Mouse (Mus musculus) heart, embryonic 11.5 days (tissue): ENCODE data around the gene Emc9. TPM values are rescaled to one million over a fixed set of nuclear protein-coding genes. Genes with fewer than 3 reads are reported as not detected.
A peak's percentile ranks its signal among the peaks of the same experiment; 100 is the strongest.

ENCODE experiments used
- ATAC-seq: fragments of 200-750 bp; cut with Nextera tagmentation; replicated peaks from 2 replicates; pipeline ENCODE4 v1.8.0; 2017; ENCODE audit warnings: moderate library complexity; ENCODE audit not compliant: insufficient number of reproducible peaks, low FRiP score, low TSS enrichment
- H3K27ac ChIP-seq: fragments of 300-500 bp; sonication (generic); 2 replicates; pipeline ENCODE4 v1.5.1; 2014; ENCODE audit warnings: mild to moderate bottlenecking, low read depth, low read length
- H3K27me3 ChIP-seq: fragments of 300-500 bp; sonication (generic); 2 replicates; pipeline ENCODE4 v1.6.1; 2014; ENCODE audit warnings: mild to moderate bottlenecking, low read length, mixed read lengths; ENCODE audit not compliant: control insufficient read depth, insufficient read depth
- H3K36me3 ChIP-seq: fragments of 300-500 bp; sonication (generic); 2 replicates; pipeline ENCODE4 v1.6.1; 2014; ENCODE audit warnings: mild to moderate bottlenecking, low read length, moderate library complexity, mixed read lengths; ENCODE audit not compliant: control insufficient read depth, insufficient read depth
- H3K4me1 ChIP-seq: fragments of 300-500 bp; sonication (generic); 2 replicates; pipeline ENCODE4 v1.6.1; 2014; ENCODE audit warnings: low read length; ENCODE audit not compliant: control insufficient read depth, insufficient read depth
- H3K4me2 ChIP-seq: fragments of 300-500 bp; sonication (generic); 2 replicates; pipeline ENCODE4 v1.6.1; 2014; ENCODE audit warnings: mild to moderate bottlenecking, moderate library complexity
- H3K4me3 ChIP-seq: fragments of 300-500 bp; sonication (generic); 2 replicates; pipeline ENCODE4 v1.5.1; 2014; ENCODE audit warnings: low read depth, low read length
- H3K9ac ChIP-seq: fragments of 300-500 bp; sonication (generic); 2 replicates; pipeline ENCODE4 v1.6.1; 2014; ENCODE audit warnings: mild to moderate bottlenecking, low read depth, low read length, moderate library complexity
- H3K9me3 ChIP-seq: fragments of 300-500 bp; sonication (generic); replicated peaks from 2 replicates; pipeline ENCODE4 v1.6.1; 2016; ENCODE audit warnings: low read length; ENCODE audit not compliant: control insufficient read depth
- WGBS: fragments of 180-500 bp; shearing (Covaris S2); extraction: QIAGEN DNeasy Blood & Tissue Kit; methylation state at CpG from one replicate; pipeline ENCODE4 v1.1.7; 2014; ENCODE audit not compliant: insufficient replicate concordance; 5-methylcytosine and 5-hydroxymethylcytosine counted together
- polyA plus RNA-seq: library from polyadenylated mRNA; unstranded; fragments of >200 nt; fragmentation: Nextera tagmentation; extraction: Ambion mirVana; gene quantifications from 2 replicates; pipeline ENCODE4 v1.2.1, GENCODE M21; 2014

Emc9 gene
- polyA plus RNA-seq, 1 experiment from 2014 or later: 20.0 TPM

GRCm38 (mm10) chr14:55560202-55561073 lies 24.7 kb downstream of the Emc9 start, which contains the start of gene A730061H03Rik:
A730061H03Rik (minus strand) TSS chr14:55560406.
- peak within 1 kb of the TSS; percentile 65 for H3K4me3 ChIP-seq
- H3K27me3 ChIP-seq: no peaks in the 10 kb centered on the region
- H3K4me2 ChIP-seq: peak within 1 kb of the TSS; percentile 70
- peaks cover 9% of the 10 kb centered on the region for H3K36me3 ChIP-seq
- H3K9me3 ChIP-seq: no peaks in the 10 kb centered on the region
- peak within 1 kb of the TSS; percentile 98 for H3K27ac ChIP-seq
- peak within 1 kb of the TSS; percentile 84 for H3K9ac ChIP-seq
- peaks cover 13% of the 10 kb centered on the region for H3K4me1 ChIP-seq
- ATAC-seq: peak; percentile 93
- under 1% methylated on average over 51 of the region's 51 CpGs for WGBS

GRCm38 (mm10) chr14:55559799-55560201 lies 25.3 kb downstream of the Emc9 start, which contains the start of gene Dcaf11:
Dcaf11 (plus strand) TSS chr14:55560006.
- 0% methylated on average over 27 of the region's 27 CpGs for WGBS
- peak within 1 kb of the TSS; percentile 65 for H3K4me3 ChIP-seq
- peak within 1 kb of the TSS; percentile 70 for H3K4me2 ChIP-seq
- no peaks in the 10 kb centered on the region for H3K27me3 ChIP-seq
- no peaks in the 10 kb centered on the region for H3K9me3 ChIP-seq
- ATAC-seq: peak; percentile 85
- H3K4me1 ChIP-seq: peaks cover 13% of the 10 kb centered on the region
- peak within 1 kb of the TSS; percentile 98 for H3K27ac ChIP-seq
- peaks cover 4% of the 10 kb centered on the region; the same call in 1 of the 2 replicates for H3K36me3 ChIP-seq
- H3K9ac ChIP-seq: peak within 1 kb of the TSS; percentile 84

- Histone ChIP-seq H3K4me1 (peaks cover 13% of the 10 kb centered on the region), H3K27me3 (no peaks in the 10 kb centered on the region), H3K9ac (no peak overlapping the region), H3K36me3 (no peaks in the 10 kb centered on the region), H3K9me3 (no peaks in the 10 kb centered on the region), H3K27ac (peak overlapping the region; percentile 98; the same call in 1 of the 2 replicates), H3K4me3 (peak overlapping the region; percentile 65), H3K4me2 (peak overlapping the region; percentile 70)
- ATAC-seq: no peak
- WGBS: 56% methylated on average over 6 of the region's 6 CpGs
Observed at GRCm38 (mm10) chr14:55558740-55559448, 26.2 kb downstream of the Emc9 start.

- ATAC-seq: no peak
- Histone ChIP-seq H3K4me3 (no peak overlapping the region), H3K27ac (no peak overlapping the region), H3K36me3 (no peaks in the 10 kb centered on the region), H3K9ac (no peak overlapping the region), H3K9me3 (no peaks in the 10 kb centered on the region), H3K27me3 (no peaks in the 10 kb centered on the region), H3K4me1 (peaks cover 13% of the 10 kb centered on the region), H3K4me2 (no peak overlapping the region)
- WGBS: 84% methylated on average over 3 of the region's 3 CpGs
Observed at GRCm38 (mm10) chr14:55557587-55557986, 27.5 kb downstream of the Emc9 start.

- H3K27ac ChIP-seq: no peak overlapping the region
Observed at GRCm38 (mm10) chr14:55557003-55557402, 28.1 kb downstream of the Emc9 start.

GRCm38 (mm10) chr14:55555788-55556187 lies 29.3 kb downstream of the Emc9 start:
- Histone ChIP-seq H3K4me3 (no peak overlapping the region), H3K4me1 (no peaks in the 10 kb centered on the region; the same call in 1 of the 2 replicates), H3K9ac (no peak overlapping the region), H3K27ac (no peak overlapping the region), H3K9me3 (no peaks in the 10 kb centered on the region), H3K36me3 (no peaks in the 10 kb centered on the region), H3K27me3 (no peaks in the 10 kb centered on the region), H3K4me2 (no peak overlapping the region)
- WGBS: 59% methylated on average over 3 of the region's 3 CpGs
- ATAC-seq: no peak

More at GRCm38 (mm10) chr14:55557003-55557402, 28.1 kb downstream of the Emc9 start:
- WGBS: 23% methylated on average over 5 of the region's 5 CpGs
- H3K9ac ChIP-seq: no peak overlapping the region
- H3K4me1 ChIP-seq: peaks cover 10% of the 10 kb centered on the region
- no peaks in the 10 kb centered on the region for H3K27me3 ChIP-seq
- no peak for ATAC-seq
- H3K4me3 ChIP-seq: no peak overlapping the region
- no peaks in the 10 kb centered on the region for H3K9me3 ChIP-seq
- H3K36me3 ChIP-seq: no peaks in the 10 kb centered on the region
- no peak overlapping the region for H3K4me2 ChIP-seq

GRCm38 (mm10) chr14:55554635-55555034 lies 30.5 kb downstream of the Emc9 start:
- Histone ChIP-seq H3K9ac (no peak overlapping the region), H3K9me3 (no peaks in the 10 kb centered on the region), H3K27ac (no peak overlapping the region), H3K4me2 (no peak overlapping the region), H3K36me3 (no peaks in the 10 kb centered on the region), H3K4me1 (no peaks in the 10 kb centered on the region; the same call in 1 of the 2 replicates), H3K4me3 (no peak overlapping the region), H3K27me3 (no peaks in the 10 kb centered on the region)
- no peak for ATAC-seq

- ATAC-seq: no peak
- Histone ChIP-seq H3K27me3 (no peaks in the 10 kb centered on the region), H3K9me3 (no peaks in the 10 kb centered on the region), H3K9ac (no peak overlapping the region), H3K4me2 (no peak overlapping the region), H3K36me3 (peaks cover 4% of the 10 kb centered on the region; the same call in 1 of the 2 replicates), H3K4me1 (no peaks in the 10 kb centered on the region), H3K27ac (no peak overlapping the region), H3K4me3 (no peak overlapping the region)
- 82% methylated on average over 8 of the region's 8 CpGs for WGBS
Observed at GRCm38 (mm10) chr14:55551794-55552193, 33.3 kb downstream of the Emc9 start.
